Mouse (Mus musculus): ENCODE results near the gene Tspan18. TPM values are rescaled to one million over a fixed set of nuclear protein-coding genes. Genes with fewer than 3 reads are reported as not detected.
A peak's percentile ranks its signal among the peaks of the same experiment; 100 is the strongest.

The Tspan18 gene
- polyA plus RNA-seq, 1 experiment from 2014 or later, result 48.2 TPM

DNA sequence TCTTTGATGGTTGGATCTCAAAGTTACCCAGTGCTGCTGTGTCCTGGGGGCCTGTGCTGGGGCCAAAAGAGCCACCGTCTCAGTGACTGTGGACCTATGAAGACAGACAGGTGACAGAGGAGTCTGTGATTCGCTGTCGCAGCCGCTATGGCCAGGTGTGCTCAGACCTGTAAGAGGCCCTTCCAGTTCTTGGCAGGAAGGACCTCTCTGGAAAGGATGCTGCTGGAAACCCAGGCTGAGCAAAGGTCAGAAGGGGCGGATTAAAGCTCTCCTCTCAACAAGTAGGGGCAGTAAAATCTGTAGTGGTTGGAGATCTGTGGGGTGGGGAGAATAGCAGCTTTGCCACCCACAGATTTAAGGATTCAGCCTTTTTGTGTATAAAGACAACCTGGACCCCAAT, 154.7 kb downstream of the Tspan18 start:
- Histone ChIP-seq H3K4me2 (ENCODE audit: low read length) (peak overlapping the region; percentile 67; the same call in 1 of the 2 replicates), H3K36me3 (ENCODE audit: control insufficient read depth, insufficient read depth, low read length) (no peaks in the 10 kb centered on the region), H3K27me3 (ENCODE audit: control insufficient read depth, insufficient read depth, low read length) (peaks cover 63% of the 10 kb centered on the region), H3K4me3 (ENCODE audit: control insufficient read depth in 1 of 2, insufficient read depth in 1 of 2, low read depth in 1 of 2, low read length in 2 of 2) (no peak overlapping the region), H3K27ac (replicated peaks in 1 of 2; ENCODE audit: control insufficient read depth in 1 of 2, insufficient read depth in 1 of 2, low read depth in 2 of 2, low read length in 2 of 2) (no peak overlapping the region), H3K9ac (ENCODE audit: low read length) (no peak overlapping the region), H3K4me1 (ENCODE audit: control insufficient read depth in 2 of 2, insufficient read depth in 2 of 2, low read length in 2 of 2) (peaks cover 6 to 9% of the 10 kb centered on the region in 2 experiments; a peak in 3 of 4 replicates), H3K9me3 (ENCODE audit: control insufficient read depth, low read length) (no peaks in the 10 kb centered on the region)
- no peak for ATAC-seq (ENCODE audit: insufficient number of reproducible peaks, insufficient read depth, low FRiP score, low read depth)
- 66% methylated on average over 5 of the region's 5 CpGs for WGBS

GRCm38 (mm10) chr2:93178313-93178677, 156.0 kb downstream of the Tspan18 start:
- ATAC-seq (ENCODE audit: insufficient number of reproducible peaks, insufficient read depth, low FRiP score, low read depth), result no peak
- Histone ChIP-seq H3K9me3 (ENCODE audit: control insufficient read depth, low read length) (no peaks in the 10 kb centered on the region), H3K4me1 (ENCODE audit: control insufficient read depth in 2 of 2, insufficient read depth in 2 of 2, low read length in 2 of 2) (peaks cover 8 to 14% of the 10 kb centered on the region in 2 experiments; a peak in 3 of 4 replicates), H3K4me2 (ENCODE audit: low read length) (no peak overlapping the region), H3K36me3 (ENCODE audit: control insufficient read depth, insufficient read depth, low read length) (no peaks in the 10 kb centered on the region), H3K4me3 (ENCODE audit: control insufficient read depth in 1 of 2, insufficient read depth in 1 of 2, low read depth in 1 of 2, low read length in 2 of 2) (no peak overlapping the region), H3K9ac (ENCODE audit: low read length) (no peak overlapping the region), H3K27ac (replicated peaks in 1 of 2; ENCODE audit: control insufficient read depth in 1 of 2, insufficient read depth in 1 of 2, low read depth in 2 of 2, low read length in 2 of 2) (no peak overlapping the region), H3K27me3 (ENCODE audit: control insufficient read depth, insufficient read depth, low read length) (peaks cover 63% of the 10 kb centered on the region)
- 82% methylated on average over 4 of the region's 4 CpGs for WGBS

DNA sequence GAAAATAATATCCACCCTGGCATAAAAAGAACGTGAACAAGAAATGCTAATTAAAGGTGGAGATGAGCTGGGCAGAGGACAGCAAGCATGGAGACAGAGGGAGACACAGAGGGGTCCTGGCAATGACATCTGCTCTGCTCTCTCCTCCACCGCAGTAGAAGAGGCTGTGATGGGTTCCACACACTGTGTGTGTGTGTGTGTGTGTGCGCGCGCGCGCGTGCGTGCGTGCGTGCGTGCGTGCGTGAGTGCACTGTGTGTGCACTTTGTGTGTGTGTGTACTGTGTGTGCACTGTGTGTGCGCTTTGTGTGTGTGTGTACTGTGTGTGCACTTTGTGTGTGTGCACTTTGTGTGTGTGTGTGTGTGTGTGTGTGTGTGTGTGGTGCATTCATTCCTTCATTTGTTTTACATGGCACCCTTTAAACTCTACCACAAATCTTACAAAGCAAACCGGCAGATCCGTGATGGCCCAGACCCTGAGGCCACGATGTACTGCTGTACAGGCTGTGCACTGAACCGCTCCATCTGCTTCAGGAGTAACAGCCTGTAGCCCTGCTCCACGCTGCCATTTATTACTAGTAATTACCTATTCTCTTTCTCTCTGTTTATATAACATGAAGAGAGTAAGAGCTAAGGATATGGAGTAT, 156.5 kb downstream of the Tspan18 start:
- no peak overlapping the region for H3K9ac ChIP-seq (ENCODE audit: low read length)
- no peak overlapping the region for H3K4me2 ChIP-seq (ENCODE audit: low read length)
- no peaks in the 10 kb centered on the region for H3K9me3 ChIP-seq (ENCODE audit: control insufficient read depth, low read length)
- 85% methylated on average over 20 of the region's 20 CpGs for WGBS
- H3K4me3 ChIP-seq (ENCODE audit: control insufficient read depth in 1 of 2, insufficient read depth in 1 of 2, low read depth in 1 of 2, low read length in 2 of 2), result no peak overlapping the region
- peaks cover 8 to 14% of the 10 kb centered on the region in 2 experiments; a peak in 3 of 4 replicates for H3K4me1 ChIP-seq (ENCODE audit: control insufficient read depth in 2 of 2, insufficient read depth in 2 of 2, low read length in 2 of 2)
- H3K27ac ChIP-seq (replicated peaks in 1 of 2; ENCODE audit: control insufficient read depth in 1 of 2, insufficient read depth in 1 of 2, low read depth in 2 of 2, low read length in 2 of 2), result no peak overlapping the region
- no peak for ATAC-seq (ENCODE audit: insufficient number of reproducible peaks, insufficient read depth, low FRiP score, low read depth)
- peaks cover 61% of the 10 kb centered on the region for H3K27me3 ChIP-seq (ENCODE audit: control insufficient read depth, insufficient read depth, low read length)
- no peaks in the 10 kb centered on the region for H3K36me3 ChIP-seq (ENCODE audit: control insufficient read depth, insufficient read depth, low read length)

DNA sequence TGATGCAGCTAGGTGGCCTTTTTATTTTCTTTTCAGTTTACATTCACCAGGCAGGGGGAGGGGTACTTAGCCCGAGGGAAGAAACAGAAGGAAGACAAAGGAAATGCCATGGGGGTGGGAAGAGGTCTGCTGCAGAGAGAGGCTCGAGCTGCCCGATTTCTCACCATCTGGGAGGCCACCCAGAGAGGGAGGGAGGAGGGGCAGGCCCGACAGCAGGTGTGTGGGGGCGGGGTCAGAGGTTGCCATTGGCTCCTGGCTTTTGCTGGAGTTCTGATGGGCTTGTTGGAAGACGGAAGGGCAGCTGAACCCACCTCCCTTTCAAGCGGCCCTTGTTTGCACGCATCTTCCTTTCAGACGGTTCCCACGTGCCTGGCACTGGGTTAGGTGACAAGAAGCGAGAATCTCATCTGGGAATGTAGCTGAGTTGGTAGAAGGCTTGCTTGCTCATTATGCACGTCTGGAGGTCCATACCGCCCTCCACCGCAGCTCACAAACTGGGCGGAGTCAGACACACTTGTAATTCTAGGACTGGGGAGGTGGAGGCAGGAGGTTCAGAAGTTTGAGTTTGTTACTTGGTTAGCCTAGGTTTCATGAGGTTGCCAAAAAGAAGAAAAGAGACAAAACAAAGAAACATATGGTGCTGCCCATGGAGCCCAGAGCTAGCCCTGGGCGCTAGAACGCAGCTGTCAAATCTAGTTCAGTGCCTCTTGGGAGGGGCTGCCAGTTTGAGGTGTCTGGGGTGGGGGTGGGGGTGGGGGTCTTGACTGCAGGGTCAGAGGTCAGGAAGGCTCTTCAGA, 157.2 kb downstream of the Tspan18 start:
- Histone ChIP-seq H3K27me3 (ENCODE audit: control insufficient read depth, insufficient read depth, low read length) (peaks cover 54% of the 10 kb centered on the region), H3K9me3 (ENCODE audit: control insufficient read depth, low read length) (no peaks in the 10 kb centered on the region), H3K9ac (ENCODE audit: low read length) (no peak overlapping the region), H3K4me3 (ENCODE audit: control insufficient read depth in 1 of 2, insufficient read depth in 1 of 2, low read depth in 1 of 2, low read length in 2 of 2) (no peak overlapping the region), H3K4me1 (ENCODE audit: control insufficient read depth in 2 of 2, insufficient read depth in 2 of 2, low read length in 2 of 2) (peaks cover 8 to 14% of the 10 kb centered on the region in 2 experiments; a peak in 3 of 4 replicates), H3K4me2 (ENCODE audit: low read length) (no peak overlapping the region), H3K36me3 (ENCODE audit: control insufficient read depth, insufficient read depth, low read length) (no peaks in the 10 kb centered on the region), H3K27ac (replicated peaks in 1 of 2; ENCODE audit: control insufficient read depth in 1 of 2, insufficient read depth in 1 of 2, low read depth in 2 of 2, low read length in 2 of 2) (no peak overlapping the region)
- WGBS, result 8% methylated on average over 17 of the region's 17 CpGs
- no peak for ATAC-seq (ENCODE audit: insufficient number of reproducible peaks, insufficient read depth, low FRiP score, low read depth)

- no peaks in the 10 kb centered on the region for H3K9me3 ChIP-seq (ENCODE audit: control insufficient read depth, low read length)
- no peak for ATAC-seq (ENCODE audit: insufficient number of reproducible peaks, insufficient read depth, low FRiP score, low read depth)
- H3K9ac ChIP-seq (ENCODE audit: low read length), result no peak overlapping the region
- no peak overlapping the region for H3K27ac ChIP-seq (replicated peaks in 1 of 2; ENCODE audit: control insufficient read depth in 1 of 2, insufficient read depth in 1 of 2, low read depth in 2 of 2, low read length in 2 of 2)
- 38% methylated on average over 4 of the region's 4 CpGs for WGBS
- H3K4me2 ChIP-seq (ENCODE audit: low read length), result no peak overlapping the region
- H3K36me3 ChIP-seq (ENCODE audit: control insufficient read depth, insufficient read depth, low read length), result no peaks in the 10 kb centered on the region
- H3K27me3 ChIP-seq (ENCODE audit: control insufficient read depth, insufficient read depth, low read length), result peaks cover 53% of the 10 kb centered on the region
- H3K4me3 ChIP-seq (ENCODE audit: control insufficient read depth in 1 of 2, insufficient read depth in 1 of 2, low read depth in 1 of 2, low read length in 2 of 2), result no peak overlapping the region
- H3K4me1 ChIP-seq (ENCODE audit: control insufficient read depth in 2 of 2, insufficient read depth in 2 of 2, low read length in 2 of 2), result peaks cover 8 to 14% of the 10 kb centered on the region in 2 experiments; a peak in 3 of 4 replicates
These were observed 158.0 kb downstream of the Tspan18 start for GRCm38 (mm10) chr2:93176193-93176798.

DNA sequence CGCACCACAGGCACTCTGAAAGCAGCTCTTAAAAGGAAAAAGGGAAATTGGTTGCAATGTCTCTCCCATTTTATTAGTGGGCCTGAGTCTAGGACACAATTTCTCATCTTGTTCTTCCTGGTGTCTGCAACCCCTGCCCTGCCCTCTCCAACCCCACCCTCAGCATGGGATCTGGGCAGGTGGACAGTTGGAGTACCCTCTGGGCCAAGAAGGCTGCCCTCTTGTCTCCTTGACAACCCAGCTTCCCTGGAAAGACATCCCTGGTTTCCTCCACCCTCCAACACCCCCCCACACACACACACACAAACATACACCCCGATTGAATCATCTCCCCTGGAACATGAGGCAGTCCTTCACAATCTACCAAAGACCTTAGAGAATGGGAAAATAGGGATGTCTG, 158.6 kb downstream of the Tspan18 start:
- no peaks in the 10 kb centered on the region for H3K36me3 ChIP-seq (ENCODE audit: control insufficient read depth, insufficient read depth, low read length)
- no peak overlapping the region for H3K27ac ChIP-seq (replicated peaks in 1 of 2; ENCODE audit: control insufficient read depth in 1 of 2, insufficient read depth in 1 of 2, low read depth in 2 of 2, low read length in 2 of 2)
- H3K4me3 ChIP-seq (ENCODE audit: control insufficient read depth in 1 of 2, insufficient read depth in 1 of 2, low read depth in 1 of 2, low read length in 2 of 2), result no peak overlapping the region
- no peak overlapping the region for H3K4me2 ChIP-seq (ENCODE audit: low read length)
- ATAC-seq (ENCODE audit: insufficient number of reproducible peaks, insufficient read depth, low FRiP score, low read depth), result no peak
- no peak overlapping the region for H3K9ac ChIP-seq (ENCODE audit: low read length)
- no peaks in the 10 kb centered on the region for H3K9me3 ChIP-seq (ENCODE audit: control insufficient read depth, low read length)
- 77% methylated on average over 2 of the region's 2 CpGs for WGBS
- H3K4me1 ChIP-seq (ENCODE audit: control insufficient read depth in 2 of 2, insufficient read depth in 2 of 2, low read length in 2 of 2), result peaks cover 8 to 14% of the 10 kb centered on the region in 2 experiments; a peak in 3 of 4 replicates
- peaks cover 50% of the 10 kb centered on the region for H3K27me3 ChIP-seq (ENCODE audit: control insufficient read depth, insufficient read depth, low read length)

GRCm38 (mm10) chr2:93175278-93175677, 159.0 kb downstream of the Tspan18 start:
- Histone ChIP-seq H3K4me3 (ENCODE audit: control insufficient read depth in 1 of 2, insufficient read depth in 1 of 2, low read depth in 1 of 2, low read length in 2 of 2) (no peak overlapping the region), H3K36me3 (ENCODE audit: control insufficient read depth, insufficient read depth, low read length) (no peaks in the 10 kb centered on the region), H3K4me1 (ENCODE audit: control insufficient read depth in 2 of 2, insufficient read depth in 2 of 2, low read length in 2 of 2) (peaks cover 4 to 14% of the 10 kb centered on the region in 2 experiments; a peak in 3 of 4 replicates), H3K9me3 (ENCODE audit: control insufficient read depth, low read length) (no peaks in the 10 kb centered on the region), H3K27me3 (ENCODE audit: control insufficient read depth, insufficient read depth, low read length) (peaks cover 46% of the 10 kb centered on the region), H3K27ac (replicated peaks in 1 of 2; ENCODE audit: control insufficient read depth in 1 of 2, insufficient read depth in 1 of 2, low read depth in 2 of 2, low read length in 2 of 2) (no peak overlapping the region), H3K4me2 (ENCODE audit: low read length) (no peak overlapping the region), H3K9ac (ENCODE audit: low read length) (no peak overlapping the region)
- WGBS, result 46% methylated on average over 5 of the region's 5 CpGs
- no peak for ATAC-seq (ENCODE audit: insufficient number of reproducible peaks, insufficient read depth, low FRiP score, low read depth)
